Mouse (Mus musculus) effector memory CD4-positive, alpha-beta T cell, adult 5 months (primary cell): ENCODE measurements around the gene Tceal8. TPM values are rescaled to one million over a fixed set of nuclear protein-coding genes. Genes with fewer than 3 reads are reported as not detected.

Experiments used
- polyA plus RNA-seq: library from polyadenylated mRNA; unstranded; fragments of 100-300 nt; shearing (Covaris generic); gene quantifications from one replicate; pipeline ENCODE4 v1.2.1, GENCODE M21; 2017

Gene Tceal8
- not detected for polyA plus RNA-seq

GRCm38 (mm10) chrX:136172118-136172551 lies at the start of gene Tceal8:
Gene Tceal8, minus strand, starts transcription at chrX:136172342.

GRCm38 (mm10) chrX:136214729-136215677 lies 42.9 kb upstream of the Tceal8 start, which contains the start of the genes Tceal7 and Bex1:
Gene Tceal7, plus strand, starts transcription at chrX:136214779.
Gene Bex1, minus strand, starts transcription at chrX:136215513.

GRCm38 (mm10) chrX:136203664-136204066 lies 31.5 kb upstream of the Tceal8 start, which contains the start of gene Tceal5:
Gene Tceal5, minus strand, starts transcription at chrX:136203876.

GRCm38 (mm10) chrX:136138827-136139639 lies 33.1 kb downstream of the Tceal8 start, which contains the start of gene Bex4:
Gene Bex4, plus strand, starts transcription at chrX:136138996.

Other genes with a start within 250 kb of the Tceal8 start
- gene Arxes2, start 178.5 kb downstream of the Tceal8 start, polyA plus RNA-seq = 3.6 TPM
- gene Arxes1, start 139.0 kb downstream of the Tceal8 start, polyA plus RNA-seq = not detected
- 15.1 TPM for gene Bex2, start 104.1 kb downstream of the Tceal8 start, polyA plus RNA-seq
- not detected for gene Nxf3, start 87.1 kb downstream of the Tceal8 start, polyA plus RNA-seq
- not detected for gene Bex4, start 33.3 kb downstream of the Tceal8 start, polyA plus RNA-seq
- gene Tceal5, start 31.5 kb upstream of the Tceal8 start, polyA plus RNA-seq = not detected
- not detected for gene Tceal7, start 42.4 kb upstream of the Tceal8 start, polyA plus RNA-seq
- gene Bex1, start 43.2 kb upstream of the Tceal8 start, polyA plus RNA-seq = not detected
- gene Tceal9, start 72.7 kb upstream of the Tceal8 start, polyA plus RNA-seq = 84.9 TPM
- 210 TPM for gene Bex3, start 97.9 kb upstream of the Tceal8 start, polyA plus RNA-seq